ENCODE assay signal across 8 mouse cellular contexts in genomic region chr17:34587423-34587811, GRCm38 (mm10). TPM values are rescaled to one million over a fixed set of nuclear protein-coding genes. Genes with fewer than 3 reads are reported as not detected.
DNase-seq lines count a peak whose midpoint lies in the region; ATAC-seq and TF ChIP-seq lines count a peak whose summit lies in the region.

No protein-coding gene starts in this region.

- WGBS in forebrain, embryonic 12.5 days = under 1% methylated on average over 49 of the region's 50 CpGs
- under 1% methylated on average over 50 of the region's 50 CpGs for WGBS in heart, postnatal 0 days
- 1% methylated on average over 49 of the region's 50 CpGs for WGBS in liver, embryonic 16.5 days (ENCODE audit: insufficient replicate concordance)
- 0% methylated on average over 50 of the region's 50 CpGs for WGBS in neural tube, embryonic 12.5 days
- under 1% methylated on average over 46 of the region's 50 CpGs for whole genome bisulfite sequencing in stomach, postnatal 0 days

- peaks cover 4% of the 10 kb centered on the region for H3K27me3 ChIP-seq in CH12.LX (replicated peaks)
- H3K27me3 ChIP-seq in forebrain, embryonic 12.5 days = no peaks in the 10 kb centered on the region
- no peaks in the 10 kb centered on the region for H3K27me3 ChIP-seq in heart, postnatal 0 days (ENCODE audit: control insufficient read depth, insufficient read depth, low read length)
- no peaks in the 10 kb centered on the region for H3K27me3 ChIP-seq in liver, embryonic 16.5 days (ENCODE audit: control insufficient read depth, insufficient read depth, low read depth, low read length)
- no peaks in the 10 kb centered on the region for H3K27me3 ChIP-seq in neural tube, embryonic 12.5 days (replicated peaks)
- no peaks in the 10 kb centered on the region for H3K27me3 ChIP-seq in stomach, postnatal 0 days (ENCODE audit: control insufficient read depth, insufficient read depth, low read length)

- H3K4me2 ChIP-seq in CH12.LX (ENCODE audit: insufficient read depth, low read depth, poor library complexity, severe bottlenecking) = no peak overlapping the region; the same call in 1 of the 2 replicates
- H3K4me2 ChIP-seq in forebrain, embryonic 12.5 days = peak overlapping the region; percentile 89
- peak overlapping the region; percentile 79 for H3K4me2 ChIP-seq in heart, postnatal 0 days (ENCODE audit: low read depth, low read length)
- peak overlapping the region; percentile 100 for H3K4me2 ChIP-seq in liver, embryonic 16.5 days (ENCODE audit: low read depth, low read length)
- H3K4me2 ChIP-seq in neural tube, embryonic 12.5 days (replicated peaks) = peak overlapping the region; percentile 90
- peak overlapping the region; percentile 99 for H3K4me2 ChIP-seq in stomach, postnatal 0 days (replicated peaks; ENCODE audit: low read depth)

- no peak overlapping the region for H3K27ac ChIP-seq in CH12.LX (ENCODE audit: insufficient read depth, low read depth)
- H3K27ac ChIP-seq in forebrain, embryonic 12.5 days = peak overlapping the region; percentile 99
- peak overlapping the region; percentile 88 for H3K27ac ChIP-seq in heart, postnatal 0 days (ENCODE audit: low read depth)
- peak overlapping the region; percentile 83 for H3K27ac ChIP-seq in liver, embryonic 16.5 days (ENCODE audit: low read length)
- peak overlapping the region; percentile 98 for H3K27ac ChIP-seq in neural tube, embryonic 12.5 days
- H3K27ac ChIP-seq in stomach, postnatal 0 days (replicated peaks) = peak overlapping the region; percentile 86

- peak; percentile 83 for TF ChIP-seq POLR2A in CH12.LX (IDR thresholded peaks at IDR 0.05; ENCODE audit: low read depth, low read length)

- peak; percentile 85 for ATAC-seq in forebrain, embryonic 12.5 days (ENCODE audit: low FRiP score)
- ATAC-seq in heart, postnatal 0 days (ENCODE audit: insufficient read depth, low read depth) = peak; percentile 86
- ATAC-seq in liver, embryonic 16.5 days (ENCODE audit: low read depth) = peak; percentile 89
- peak; percentile 80 for ATAC-seq in neural tube, embryonic 12.5 days (ENCODE audit: low FRiP score, low read depth)
- ATAC-seq in stomach, postnatal 0 days (ENCODE audit: low FRiP score, low TSS enrichment) = peak; percentile 87

- H3K36me3 ChIP-seq in CH12.LX (replicated peaks in 1 of 2; ENCODE audit: control insufficient read depth in 1 of 2, insufficient read depth in 1 of 2, low read length in 1 of 2) = no peaks in the 10 kb centered on the region
- H3K36me3 ChIP-seq in forebrain, embryonic 12.5 days (replicated peaks) = no peaks in the 10 kb centered on the region
- H3K36me3 ChIP-seq in heart, postnatal 0 days (replicated peaks; ENCODE audit: control insufficient read depth, insufficient read depth, low read length) = no peaks in the 10 kb centered on the region
- H3K36me3 ChIP-seq in liver, embryonic 16.5 days (ENCODE audit: control insufficient read depth, insufficient read depth) = no peaks in the 10 kb centered on the region
- no peaks in the 10 kb centered on the region for H3K36me3 ChIP-seq in neural tube, embryonic 12.5 days
- no peaks in the 10 kb centered on the region for H3K36me3 ChIP-seq in stomach, postnatal 0 days (ENCODE audit: control insufficient read depth, insufficient read depth, low read length)

- no peak for TF ChIP-seq CTCF in CH12.LX (conservative IDR thresholded peaks at IDR 0.05 in 1 of 2, IDR thresholded peaks at IDR 0.05 in 1 of 2; ENCODE audit: low read depth in 2 of 2, low read length in 2 of 2)
- no peak for TF ChIP-seq CTCF in heart, postnatal 0 days (IDR thresholded peaks at IDR 0.05; ENCODE audit: low read depth)
- peak; percentile 12; the same call in 1 of the 2 replicates for TF ChIP-seq CTCF in stomach, postnatal 0 days (IDR thresholded peaks at IDR 0.05; ENCODE audit: low read depth)

- peak overlapping the region; percentile 65 for H3K9ac ChIP-seq in CH12.LX (ENCODE audit: insufficient read depth, low read depth)
- peak overlapping the region; percentile 87 for H3K9ac ChIP-seq in forebrain, embryonic 12.5 days
- peak overlapping the region; percentile 83 for H3K9ac ChIP-seq in heart, postnatal 0 days (replicated peaks; ENCODE audit: low read depth, low read length)
- H3K9ac ChIP-seq in liver, embryonic 16.5 days (ENCODE audit: low read depth, low read length) = peak overlapping the region; percentile 92
- H3K9ac ChIP-seq in neural tube, embryonic 12.5 days = peak overlapping the region; percentile 90
- peak overlapping the region; percentile 89 for H3K9ac ChIP-seq in stomach, postnatal 0 days (ENCODE audit: low read length)

- TF ChIP-seq RAD21 in CH12.LX (IDR thresholded peaks at IDR 0.05; ENCODE audit: low read depth, low read length) = no peak

- no peak for TF ChIP-seq EP300 in CH12.LX (IDR thresholded peaks at IDR 0.05; ENCODE audit: low read length)
- no peak for TF ChIP-seq EP300 in heart, postnatal 0 days (IDR thresholded peaks at IDR 0.05; ENCODE audit: low read depth)
- no peak for TF ChIP-seq EP300 in stomach, postnatal 0 days (optimal IDR thresholded peaks at IDR 0.05)

- no peaks in the 10 kb centered on the region; the same call in 1 of the 2 replicates for H3K79me2 ChIP-seq in CH12.LX (replicated peaks; ENCODE audit: control insufficient read depth, extremely low read depth, insufficient read depth, poor library complexity, severe bottlenecking)

- dilution Hi-C loops in CH12.LX (cut with MboI; ENCODE audit: extremely low pct_ligation_motif_present, extremely low pct_unique_long_range_greater_than_20kb, low sequenced_read_pairs) = no loop called here

- peak overlapping the region; percentile 74 to 88 (median 82) for H3K4me3 ChIP-seq in CH12.LX (replicated peaks in 1 of 3; ENCODE audit: low read depth in 2 of 3, low read length in 2 of 3, poor library complexity in 1 of 3)
- H3K4me3 ChIP-seq in forebrain, embryonic 12.5 days (replicated peaks) = peak overlapping the region; percentile 60
- peak overlapping the region; percentile 63 for H3K4me3 ChIP-seq in heart, postnatal 0 days (ENCODE audit: low read depth, low read length)
- peak overlapping the region; percentile 93 for H3K4me3 ChIP-seq in liver, embryonic 16.5 days (ENCODE audit: low read depth, low read length)
- peak overlapping the region; percentile 65 for H3K4me3 ChIP-seq in neural tube, embryonic 12.5 days
- H3K4me3 ChIP-seq in stomach, postnatal 0 days (ENCODE audit: low read depth, low read length) = peak overlapping the region; percentile 73

- in situ Hi-C loops in CH12.LX (cut with MboI; ENCODE audit: low pct_ligation_motif_present, low pct_unique_long_range_greater_than_20kb, low sequenced_read_pairs) = no loop called here

- peak; percentile 90 for DNase-seq in CH12.LX (ENCODE audit: extremely low read depth)
- DNase-seq in c-Kit-positive CD71-positive TER-119-positive erythroid progenitor cells, embryonic 14.5 days (ENCODE audit: low spot score) = peak; percentile 89
- peak; percentile 85 for DNase-seq in heart, postnatal 0 days (ENCODE audit: low spot score)
- peak; percentile 97 to 99 for DNase-seq in kidney, postnatal 4 days
- peak; percentile 98 for DNase-seq in stomach, postnatal 0 days (ENCODE audit: low spot score)

- H3K9me3 ChIP-seq in CH12.LX (replicated peaks; ENCODE audit: low read length) = no peaks in the 10 kb centered on the region
- H3K9me3 ChIP-seq in forebrain, embryonic 12.5 days = no peaks in the 10 kb centered on the region
- no peaks in the 10 kb centered on the region for H3K9me3 ChIP-seq in heart, postnatal 0 days (replicated peaks; ENCODE audit: control insufficient read depth, low read length)
- H3K9me3 ChIP-seq in liver, embryonic 16.5 days (replicated peaks; ENCODE audit: control insufficient read depth, low read length) = no peaks in the 10 kb centered on the region
- no peaks in the 10 kb centered on the region for H3K9me3 ChIP-seq in neural tube, embryonic 12.5 days
- no peaks in the 10 kb centered on the region for H3K9me3 ChIP-seq in stomach, postnatal 0 days (ENCODE audit: control insufficient read depth, low read length)

- H3K4me1 ChIP-seq in CH12.LX (ENCODE audit: control insufficient read depth in 1 of 2, insufficient read depth in 2 of 2) = peaks cover 3 to 28% of the 10 kb centered on the region in 2 experiments; a peak in 2 of 4 replicates
- peaks cover 49% of the 10 kb centered on the region for H3K4me1 ChIP-seq in forebrain, embryonic 12.5 days
- peaks cover 25% of the 10 kb centered on the region for H3K4me1 ChIP-seq in heart, postnatal 0 days (ENCODE audit: control insufficient read depth, insufficient read depth)
- H3K4me1 ChIP-seq in liver, embryonic 16.5 days (ENCODE audit: control insufficient read depth, low read depth, low read length) = peaks cover 49% of the 10 kb centered on the region
- peaks cover 56% of the 10 kb centered on the region for H3K4me1 ChIP-seq in neural tube, embryonic 12.5 days
- H3K4me1 ChIP-seq in stomach, postnatal 0 days (replicated peaks; ENCODE audit: control insufficient read depth, insufficient read depth) = peaks cover 9% of the 10 kb centered on the region

RNA-seq across cellular contexts. Expression of gene Gpsm3, which starts 2.2 kb away (rescaled TPM):
- total RNA-seq in CH12.LX (2012; rRNA removed) = 14.9 and 18.2 TPM in 2 replicates
- total RNA-seq in CH12.LX (2014; rRNA removed) = 8.5 and 13.0 TPM in 2 replicates
- 38.7 and 52.6 TPM in 2 replicates for polyA plus RNA-seq in CH12.LX (2012; ENCODE audit: insufficient read length, low read depth)
- polyA plus RNA-seq in forebrain, embryonic 12.5 days (2016; fragmentation: Nextera tagmentation; extraction: Ambion mirVana) = 2.0 and 2.7 TPM in 2 replicates
- 0.53 and 3.1 TPM in 2 replicates for total RNA-seq in heart, postnatal 0 days (2014; rRNA removed; ENCODE audit: low replicate concordance)
- polyA plus RNA-seq in heart, postnatal 0 days (2015; fragmentation: Nextera tagmentation; extraction: Ambion mirVana) = 5.9 and 6.0 TPM in 2 replicates
- 14.4 and 15.3 TPM in 2 replicates for polyA plus RNA-seq in liver, embryonic 16.5 days (2015; fragmentation: Nextera tagmentation; extraction: Ambion mirVana)
- 4.2 and 5.5 TPM in 2 replicates for polyA plus RNA-seq in neural tube, embryonic 12.5 days (2016; fragmentation: Nextera tagmentation; extraction: Ambion mirVana)
- 7.8 and 8.2 TPM in 2 replicates for polyA plus RNA-seq in stomach, postnatal 0 days (2015; fragmentation: Nextera tagmentation; extraction: Ambion mirVana)

RNA-seq across cellular contexts. Expression of gene Pbx2, which starts 3.6 kb away (rescaled TPM):
- total RNA-seq in CH12.LX (2012; rRNA removed) = 34.8 and 41.0 TPM in 2 replicates
- total RNA-seq in CH12.LX (2014; rRNA removed) = 30.0 and 31.9 TPM in 2 replicates
- polyA plus RNA-seq in CH12.LX (2012; ENCODE audit: insufficient read length, low read depth) = 41.7 and 50.5 TPM in 2 replicates
- 16.6 and 17.8 TPM in 2 replicates for polyA plus RNA-seq in forebrain, embryonic 12.5 days (2016; fragmentation: Nextera tagmentation; extraction: Ambion mirVana)
- total RNA-seq in heart, postnatal 0 days (2014; rRNA removed; ENCODE audit: low replicate concordance) = 42.6 and 59.1 TPM in 2 replicates
- 3.3 and 4.4 TPM in 2 replicates for polyA plus RNA-seq in heart, postnatal 0 days (2015; fragmentation: Nextera tagmentation; extraction: Ambion mirVana)
- polyA plus RNA-seq in liver, embryonic 16.5 days (2015; fragmentation: Nextera tagmentation; extraction: Ambion mirVana) = 2.5 and 3.2 TPM in 2 replicates
- polyA plus RNA-seq in neural tube, embryonic 12.5 days (2016; fragmentation: Nextera tagmentation; extraction: Ambion mirVana) = 17.1 and 18.4 TPM in 2 replicates
- 4.3 and 4.6 TPM in 2 replicates for polyA plus RNA-seq in stomach, postnatal 0 days (2015; fragmentation: Nextera tagmentation; extraction: Ambion mirVana)

RNA-seq across cellular contexts. Expression of gene Ager, which starts 10.2 kb away (rescaled TPM):
- total RNA-seq in CH12.LX (2012; rRNA removed) (0.76 and 0.81 TPM in 2 replicates), CH12.LX (2014; rRNA removed) (0.55 and 0.92 TPM in 2 replicates)
- 3.5 and 4.1 TPM in 2 replicates for polyA plus RNA-seq in CH12.LX (2012; ENCODE audit: insufficient read length, low read depth)
- 2.6 and 2.9 TPM in 2 replicates for polyA plus RNA-seq in forebrain, embryonic 12.5 days (2016; fragmentation: Nextera tagmentation; extraction: Ambion mirVana)
- total RNA-seq in heart, postnatal 0 days (2014; rRNA removed; ENCODE audit: low replicate concordance) = 2.7 and 5.8 TPM in 2 replicates
- 0.85 and 1.9 TPM in 2 replicates for polyA plus RNA-seq in heart, postnatal 0 days (2015; fragmentation: Nextera tagmentation; extraction: Ambion mirVana)
- polyA plus RNA-seq in liver, embryonic 16.5 days (2015; fragmentation: Nextera tagmentation; extraction: Ambion mirVana) = 0.57 and 0.77 TPM in 2 replicates
- 1.9 and 2.3 TPM in 2 replicates for polyA plus RNA-seq in neural tube, embryonic 12.5 days (2016; fragmentation: Nextera tagmentation; extraction: Ambion mirVana)
- 1.5 and 1.8 TPM in 2 replicates for polyA plus RNA-seq in stomach, postnatal 0 days (2015; fragmentation: Nextera tagmentation; extraction: Ambion mirVana)

RNA-seq across cellular contexts. Expression of gene Rnf5, which starts 16.1 kb away (rescaled TPM):
- total RNA-seq in CH12.LX (2012; rRNA removed) (16.5 and 20.6 TPM in 2 replicates), CH12.LX (2014; rRNA removed) (6.5 and 8.4 TPM in 2 replicates)
- 35.1 and 48.9 TPM in 2 replicates for polyA plus RNA-seq in CH12.LX (2012; ENCODE audit: insufficient read length, low read depth)
- polyA plus RNA-seq in forebrain, embryonic 12.5 days (2016; fragmentation: Nextera tagmentation; extraction: Ambion mirVana) = 241 and 247 TPM in 2 replicates
- total RNA-seq in heart, postnatal 0 days (2014; rRNA removed; ENCODE audit: low replicate concordance) = 29.6 and 42.5 TPM in 2 replicates
- 79.9 and 86.5 TPM in 2 replicates for polyA plus RNA-seq in heart, postnatal 0 days (2015; fragmentation: Nextera tagmentation; extraction: Ambion mirVana)
- polyA plus RNA-seq in liver, embryonic 16.5 days (2015; fragmentation: Nextera tagmentation; extraction: Ambion mirVana) = 90.3 and 92.4 TPM in 2 replicates
- polyA plus RNA-seq in neural tube, embryonic 12.5 days (2016; fragmentation: Nextera tagmentation; extraction: Ambion mirVana) = 249 and 263 TPM in 2 replicates
- polyA plus RNA-seq in stomach, postnatal 0 days (2015; fragmentation: Nextera tagmentation; extraction: Ambion mirVana) = 82.9 and 83.6 TPM in 2 replicates

RNA-seq across cellular contexts. Expression of gene Agpat1, which starts 16.6 kb away (rescaled TPM):
- total RNA-seq in CH12.LX (2012; rRNA removed) (39.3 and 47.4 TPM in 2 replicates), CH12.LX (2014; rRNA removed) (9.9 and 11.2 TPM in 2 replicates)
- polyA plus RNA-seq in CH12.LX (2012; ENCODE audit: insufficient read length, low read depth) = 37.7 and 44.4 TPM in 2 replicates
- 70.5 and 73.9 TPM in 2 replicates for polyA plus RNA-seq in forebrain, embryonic 12.5 days (2016; fragmentation: Nextera tagmentation; extraction: Ambion mirVana)
- 112 and 120 TPM in 2 replicates for total RNA-seq in heart, postnatal 0 days (2014; rRNA removed; ENCODE audit: low replicate concordance)
- polyA plus RNA-seq in heart, postnatal 0 days (2015; fragmentation: Nextera tagmentation; extraction: Ambion mirVana) = 39.1 and 39.6 TPM in 2 replicates
- 18.4 and 21.3 TPM in 2 replicates for polyA plus RNA-seq in liver, embryonic 16.5 days (2015; fragmentation: Nextera tagmentation; extraction: Ambion mirVana)
- 81.1 and 97.7 TPM in 2 replicates for polyA plus RNA-seq in neural tube, embryonic 12.5 days (2016; fragmentation: Nextera tagmentation; extraction: Ambion mirVana)
- 27.6 and 31.3 TPM in 2 replicates for polyA plus RNA-seq in stomach, postnatal 0 days (2015; fragmentation: Nextera tagmentation; extraction: Ambion mirVana)
